Mouse (Mus musculus): ENCODE measurements around the gene Ciapin1. TPM values are rescaled to one million over a fixed set of nuclear protein-coding genes. Genes with fewer than 3 reads are reported as not detected.

Gene Ciapin1
- total RNA-seq, 1 experiment: 134 TPM

- in situ Hi-C loops (cut with MboI; ENCODE audit: low sequenced_read_pairs in 2 of 2, unreplicated experiment in 2 of 2): no loop called here
- H3K27ac ChIP-seq (ENCODE audit: insufficient read depth, low read depth, low read length, poor library complexity, severe bottlenecking): no peak overlapping the region
- DNase-seq (ENCODE audit: low read depth, low spot score): peak; percentile 51
- H3K4me1 ChIP-seq (ENCODE audit: control insufficient read depth in 2 of 2, insufficient read depth in 2 of 2, low read length in 2 of 2, poor library complexity in 1 of 2): peaks cover 2 to 17% of the 10 kb centered on the region in 2 experiments; a peak in 3 of 4 replicates
- no peak overlapping the region for H3K4me3 ChIP-seq (ENCODE audit: insufficient read depth in 1 of 2, low read depth in 1 of 2, low read length in 2 of 2, poor library complexity in 1 of 2, severe bottlenecking in 1 of 2)
- H3K36me3 ChIP-seq (ENCODE audit: control insufficient read depth, insufficient read depth, low read length, poor library complexity, severe bottlenecking): no peaks in the 10 kb centered on the region
- no peak overlapping the region for H3K9ac ChIP-seq (ENCODE audit: insufficient read depth, low read depth, low read length, poor library complexity, severe bottlenecking)
- TF ChIP-seq CHD2 (IDR thresholded peaks at IDR 0.05; ENCODE audit: low read depth, low read length): no peak
- TF ChIP-seq MAFK (IDR thresholded peaks at IDR 0.05; ENCODE audit: insufficient read depth, low read depth, low read length): no peak
- TF ChIP-seq ZC3H11A (IDR thresholded peaks at IDR 0.05; ENCODE audit: borderline replicate concordance, low read depth, low read length): no peak
- no peak for TF ChIP-seq HCFC1 (IDR thresholded peaks at IDR 0.05; ENCODE audit: borderline replicate concordance, insufficient read depth, low read length)
- TF ChIP-seq ZNF384 (IDR thresholded peaks at IDR 0.05; ENCODE audit: low read depth, low read length): no peak
- H3K9me3 ChIP-seq (ENCODE audit: control insufficient read depth, insufficient read depth, low read depth, low read length): no peaks in the 10 kb centered on the region
These were observed 50.3 kb downstream of the Ciapin1 start for GRCm38 (mm10) chr8:94787524-94788501.

- Histone ChIP-seq H3K36me3 (ENCODE audit: control insufficient read depth, insufficient read depth, low read length, poor library complexity, severe bottlenecking) (no peaks in the 10 kb centered on the region), H3K4me1 (ENCODE audit: control insufficient read depth in 2 of 2, insufficient read depth in 2 of 2, low read length in 2 of 2, poor library complexity in 1 of 2) (peaks cover 2 to 23% of the 10 kb centered on the region in 2 experiments; a peak in 3 of 4 replicates), H3K4me3 (ENCODE audit: insufficient read depth in 1 of 2, low read depth in 1 of 2, low read length in 2 of 2, poor library complexity in 1 of 2, severe bottlenecking in 1 of 2) (no peak overlapping the region), H3K9ac (ENCODE audit: insufficient read depth, low read depth, low read length, poor library complexity, severe bottlenecking) (no peak overlapping the region), H3K27ac (ENCODE audit: insufficient read depth, low read depth, low read length, poor library complexity, severe bottlenecking) (no peak overlapping the region), H3K9me3 (ENCODE audit: control insufficient read depth, insufficient read depth, low read depth, low read length) (no peaks in the 10 kb centered on the region)
- no peak for DNase-seq (ENCODE audit: low read depth, low spot score)
- TF ChIP-seq ZNF384 (IDR thresholded peaks at IDR 0.05; ENCODE audit: low read depth, low read length): peak; percentile 60; the same call in 1 of the 2 replicates
- no peak for TF ChIP-seq MAFK (IDR thresholded peaks at IDR 0.05; ENCODE audit: insufficient read depth, low read depth, low read length)
- in situ Hi-C loops (cut with MboI; ENCODE audit: low sequenced_read_pairs in 2 of 2, unreplicated experiment in 2 of 2): no loop called here
These were observed 52.1 kb downstream of the Ciapin1 start for GRCm38 (mm10) chr8:94785995-94786595.

- Histone ChIP-seq H3K9ac (ENCODE audit: insufficient read depth, low read depth, low read length, poor library complexity, severe bottlenecking) (no peak overlapping the region), H3K9me3 (ENCODE audit: control insufficient read depth, insufficient read depth, low read depth, low read length) (no peaks in the 10 kb centered on the region), H3K4me1 (ENCODE audit: control insufficient read depth in 2 of 2, insufficient read depth in 2 of 2, low read length in 2 of 2, poor library complexity in 1 of 2) (peaks cover 2 to 24% of the 10 kb centered on the region in 2 experiments; a peak in 3 of 4 replicates), H3K36me3 (ENCODE audit: control insufficient read depth, insufficient read depth, low read length, poor library complexity, severe bottlenecking) (no peaks in the 10 kb centered on the region), H3K4me3 (ENCODE audit: insufficient read depth in 1 of 2, low read depth in 1 of 2, low read length in 2 of 2, poor library complexity in 1 of 2, severe bottlenecking in 1 of 2) (no peak overlapping the region), H3K27ac (ENCODE audit: insufficient read depth, low read depth, low read length, poor library complexity, severe bottlenecking) (no peak overlapping the region)
- TF ChIP-seq MAFK (IDR thresholded peaks at IDR 0.05; ENCODE audit: insufficient read depth, low read depth, low read length): no peak
- TF ChIP-seq ZC3H11A (IDR thresholded peaks at IDR 0.05; ENCODE audit: borderline replicate concordance, low read depth, low read length): peak; percentile 50; the same call in 1 of the 2 replicates
- no peak for DNase-seq (ENCODE audit: low read depth, low spot score)
- in situ Hi-C loops (cut with MboI; ENCODE audit: low sequenced_read_pairs in 2 of 2, unreplicated experiment in 2 of 2): no loop called here
These were observed 52.7 kb downstream of the Ciapin1 start for GRCm38 (mm10) chr8:94785247-94785985.

- Histone ChIP-seq H3K36me3 (ENCODE audit: control insufficient read depth, insufficient read depth, low read length, poor library complexity, severe bottlenecking) (no peaks in the 10 kb centered on the region), H3K4me3 (ENCODE audit: insufficient read depth in 1 of 2, low read depth in 1 of 2, low read length in 2 of 2, poor library complexity in 1 of 2, severe bottlenecking in 1 of 2) (no peak overlapping the region), H3K27ac (ENCODE audit: insufficient read depth, low read depth, low read length, poor library complexity, severe bottlenecking) (no peak overlapping the region), H3K4me1 (ENCODE audit: control insufficient read depth in 2 of 2, insufficient read depth in 2 of 2, low read length in 2 of 2, poor library complexity in 1 of 2) (peaks cover 2 to 27% of the 10 kb centered on the region in 2 experiments; a peak in 3 of 4 replicates), H3K9me3 (ENCODE audit: control insufficient read depth, insufficient read depth, low read depth, low read length) (no peaks in the 10 kb centered on the region), H3K9ac (ENCODE audit: insufficient read depth, low read depth, low read length, poor library complexity, severe bottlenecking) (no peak overlapping the region)
- DNase-seq (ENCODE audit: low read depth, low spot score): no peak
- TF ChIP-seq ZC3H11A (IDR thresholded peaks at IDR 0.05; ENCODE audit: borderline replicate concordance, low read depth, low read length): no peak
- TF ChIP-seq HCFC1 (IDR thresholded peaks at IDR 0.05; ENCODE audit: borderline replicate concordance, insufficient read depth, low read length): no peak
- TF ChIP-seq ZNF384 (IDR thresholded peaks at IDR 0.05; ENCODE audit: low read depth, low read length): no peak
- in situ Hi-C loops (cut with MboI; ENCODE audit: low sequenced_read_pairs in 2 of 2, unreplicated experiment in 2 of 2): no loop called here
These were observed 54.3 kb downstream of the Ciapin1 start for GRCm38 (mm10) chr8:94783890-94784289.
